Comparison of ENCODE assay signal across 8 mouse cellular contexts in genomic region chr2:30723059-30723587, GRCm38 (mm10).
A peak's percentile ranks its signal among the peaks of the same experiment; 100 is the strongest.
DNase-seq lines count a peak whose midpoint lies in the region; ATAC-seq and TF ChIP-seq lines count a peak whose summit lies in the region.

No protein-coding gene starts in this region.

- peak overlapping the region; percentile 20 for H3K4me2 ChIP-seq in forebrain, embryonic 11.5 days (ENCODE audit: low read depth, low read length, severe bottlenecking)
- no peak overlapping the region for H3K4me2 ChIP-seq in intestine, embryonic 15.5 days (replicated peaks)
- no peak overlapping the region for H3K4me2 ChIP-seq in neural tube, embryonic 11.5 days (ENCODE audit: low read depth)

- no peaks in the 10 kb centered on the region for H3K27me3 ChIP-seq in forebrain, embryonic 11.5 days (ENCODE audit: control insufficient read depth, insufficient read depth, low read length)
- H3K27me3 ChIP-seq in intestine, embryonic 15.5 days (replicated peaks): no peaks in the 10 kb centered on the region
- H3K27me3 ChIP-seq in neural tube, embryonic 11.5 days (ENCODE audit: control insufficient read depth, insufficient read depth, low read length): no peaks in the 10 kb centered on the region
- H3K27me3 ChIP-seq in thymus, adult 2 months (ENCODE audit: control insufficient read depth, insufficient read depth, low read length): no peaks in the 10 kb centered on the region; the same call in 1 of the 2 replicates

- TF ChIP-seq POLR2A in thymus, adult 2 months (IDR thresholded peaks at IDR 0.05; ENCODE audit: control insufficient read depth, extremely low read depth, insufficient read depth, low read length, poor library complexity): no peak

- H3K36me3 ChIP-seq in forebrain, embryonic 11.5 days (ENCODE audit: control insufficient read depth, insufficient read depth, low read length): no peaks in the 10 kb centered on the region
- no peaks in the 10 kb centered on the region for H3K36me3 ChIP-seq in intestine, embryonic 15.5 days
- H3K36me3 ChIP-seq in neural tube, embryonic 11.5 days (ENCODE audit: control insufficient read depth, insufficient read depth, low read length): no peaks in the 10 kb centered on the region
- H3K36me3 ChIP-seq in thymus, adult 2 months (ENCODE audit: control insufficient read depth, insufficient read depth, low read length): no peaks in the 10 kb centered on the region

- peaks cover 79% of the 10 kb centered on the region for H3K4me1 ChIP-seq in forebrain, embryonic 11.5 days (replicated peaks; ENCODE audit: control insufficient read depth, insufficient read depth, low read length)
- H3K4me1 ChIP-seq in intestine, embryonic 15.5 days (replicated peaks): peaks cover 66% of the 10 kb centered on the region
- H3K4me1 ChIP-seq in neural tube, embryonic 11.5 days (ENCODE audit: control insufficient read depth, insufficient read depth, low read length): peaks cover 72% of the 10 kb centered on the region
- peaks cover 20% of the 10 kb centered on the region for H3K4me1 ChIP-seq in thymus, adult 2 months (replicated peaks; ENCODE audit: control insufficient read depth, insufficient read depth, low read length)

- WGBS in forebrain, embryonic 11.5 days: 5% methylated on average over 10 of the region's 10 CpGs
- WGBS in intestine, embryonic 15.5 days: 24% methylated on average over 10 of the region's 10 CpGs
- 11% methylated on average over 10 of the region's 10 CpGs for WGBS in neural tube, embryonic 11.5 days
- 81% methylated on average over 10 of the region's 10 CpGs for WGBS in thymus, adult 2 months

- peak; percentile 39 for DNase-seq in kidney, adult 18-20 months
- DNase-seq in kidney, adult 9 months: no peak
- peak; percentile 66 to 70 for DNase-seq in adrenal gland, postnatal 36 days
- peak; percentile 59 for DNase-seq in forebrain, embryonic 11.5 days (ENCODE audit: low spot score)
- DNase-seq in neural tube, embryonic 11.5 days (ENCODE audit: low spot score): peak; percentile 56
- DNase-seq in thymus, adult 2 months: no peak
- DNase-seq in frontal cortex, postnatal 25 days (ENCODE audit: low spot score in 2 of 2): no peak

- TF ChIP-seq CTCF in thymus, adult 2 months (IDR thresholded peaks at IDR 0.05; ENCODE audit: borderline replicate concordance, control insufficient read depth, extremely low read depth, insufficient read depth, low read length, poor library complexity): no peak

- H3K9ac ChIP-seq in forebrain, embryonic 11.5 days (ENCODE audit: low read length): peak overlapping the region; percentile 67
- peak overlapping the region; percentile 21; the same call in 1 of the 2 replicates for H3K9ac ChIP-seq in intestine, embryonic 15.5 days
- peak overlapping the region; percentile 62 for H3K9ac ChIP-seq in neural tube, embryonic 11.5 days (ENCODE audit: low read length)

- H3K4me3 ChIP-seq in forebrain, embryonic 11.5 days (ENCODE audit: low read depth, low read length): no peak overlapping the region
- no peak overlapping the region for H3K4me3 ChIP-seq in intestine, embryonic 15.5 days (replicated peaks)
- H3K4me3 ChIP-seq in neural tube, embryonic 11.5 days (ENCODE audit: low read depth, low read length): no peak overlapping the region
- no peak overlapping the region for H3K4me3 ChIP-seq in thymus, adult 2 months (ENCODE audit: control insufficient read depth, insufficient read depth, low read length)

- ATAC-seq in forebrain, embryonic 11.5 days (replicated peaks; ENCODE audit: low FRiP score): no peak
- ATAC-seq in intestine, embryonic 15.5 days: no peak
- ATAC-seq in neural tube, embryonic 11.5 days (ENCODE audit: insufficient read depth, low FRiP score, low TSS enrichment): no peak

- H3K9me3 ChIP-seq in forebrain, embryonic 11.5 days (ENCODE audit: control insufficient read depth, low read length): no peaks in the 10 kb centered on the region
- no peaks in the 10 kb centered on the region for H3K9me3 ChIP-seq in intestine, embryonic 15.5 days
- H3K9me3 ChIP-seq in neural tube, embryonic 11.5 days (ENCODE audit: control insufficient read depth, low read length): no peaks in the 10 kb centered on the region

- peak overlapping the region; percentile 100 for H3K27ac ChIP-seq in forebrain, embryonic 11.5 days (ENCODE audit: low read depth, low read length)
- peak overlapping the region; percentile 98 for H3K27ac ChIP-seq in intestine, embryonic 15.5 days
- peak overlapping the region; percentile 100 for H3K27ac ChIP-seq in neural tube, embryonic 11.5 days (ENCODE audit: low read depth, low read length)
- H3K27ac ChIP-seq in thymus, adult 2 months (ENCODE audit: control insufficient read depth, insufficient read depth, low read length): no peak overlapping the region

Comparison
In these comparisons a context has a peak if more than half of its experiments do, and no peak if none do; other contexts are left out.
1. DNase-seq: peak in kidney, adult 18-20 months (single experiment), adrenal gland, postnatal 36 days (2 of 2), forebrain, embryonic 11.5 days (single experiment) and neural tube, embryonic 11.5 days (single experiment); none in kidney, adult 9 months (single experiment), thymus, adult 2 months (single experiment) and frontal cortex, postnatal 25 days (0 of 2).
2. Peak in every context shown above with its lines, with median percentiles within 50 percentile points of each other: H3K9ac ChIP-seq.